ENCODE assay signal across 10 mouse cellular contexts in genomic region chr3:66650749-66651472, GRCm38 (mm10).
DNase-seq lines count a peak whose midpoint lies in the region; ATAC-seq lines count a peak whose summit lies in the region.
"Had no signal": no experiment of that assay in that cellular context is flagged by ENCODE, and none has a peak within 500 bp of the region (broad histone marks: within the 10 kb centered on the region; RNA-seq: fewer than 3 reads in every experiment).

No protein-coding gene starts in this region.

- H3K27ac ChIP-seq in hindbrain, embryonic 15.5 days (replicated peaks), result no peak overlapping the region
- no peak overlapping the region for H3K27ac ChIP-seq in hindbrain, embryonic 12.5 days
- no peak overlapping the region for H3K27ac ChIP-seq in midbrain, embryonic 12.5 days (replicated peaks)
- H3K27ac ChIP-seq: kidney, embryonic 15.5 days had no signal

- H3K4me1 ChIP-seq in hindbrain, embryonic 15.5 days (replicated peaks), result no peaks in the 10 kb centered on the region
- no peaks in the 10 kb centered on the region for H3K4me1 ChIP-seq in hindbrain, embryonic 12.5 days
- no peaks in the 10 kb centered on the region for H3K4me1 ChIP-seq in midbrain, embryonic 12.5 days

- no peaks in the 10 kb centered on the region for H3K9me3 ChIP-seq in hindbrain, embryonic 15.5 days
- H3K9me3 ChIP-seq in hindbrain, embryonic 12.5 days (replicated peaks), result no peaks in the 10 kb centered on the region
- 0 out of 2 replicates have a peak, but pooled peaks cover 2% of the 10 kb centered on the region for H3K9me3 ChIP-seq in midbrain, embryonic 12.5 days
- H3K9me3 ChIP-seq: kidney, embryonic 15.5 days had no signal

- no peak overlapping the region for H3K4me3 ChIP-seq in hindbrain, embryonic 15.5 days
- no peak overlapping the region for H3K4me3 ChIP-seq in hindbrain, embryonic 12.5 days
- no peak overlapping the region for H3K4me3 ChIP-seq in midbrain, embryonic 12.5 days
- H3K4me3 ChIP-seq: kidney, embryonic 15.5 days had no signal

- H3K9ac ChIP-seq in hindbrain, embryonic 15.5 days, result no peak overlapping the region
- H3K9ac ChIP-seq in hindbrain, embryonic 12.5 days, result no peak overlapping the region
- no peak overlapping the region for H3K9ac ChIP-seq in midbrain, embryonic 12.5 days (replicated peaks)
- H3K9ac ChIP-seq: kidney, embryonic 15.5 days had no signal

- 62% methylated on average over 16 of the region's 16 CpGs for WGBS in hindbrain, embryonic 15.5 days
- 65% methylated on average over 16 of the region's 16 CpGs for WGBS in hindbrain, embryonic 12.5 days
- 65% methylated on average over 16 of the region's 16 CpGs for WGBS in midbrain, embryonic 12.5 days

- no peaks in the 10 kb centered on the region for H3K36me3 ChIP-seq in hindbrain, embryonic 15.5 days
- H3K36me3 ChIP-seq in hindbrain, embryonic 12.5 days, result no peaks in the 10 kb centered on the region
- H3K36me3 ChIP-seq in midbrain, embryonic 12.5 days, result no peaks in the 10 kb centered on the region
- H3K36me3 ChIP-seq: kidney, embryonic 15.5 days had no signal

- ATAC-seq in hindbrain, embryonic 15.5 days (ENCODE audit: low FRiP score, low read depth), result peak; percentile 45; the same call in 1 of the 2 replicates
- ATAC-seq in hindbrain, embryonic 12.5 days (ENCODE audit: low FRiP score), result no peak
- ATAC-seq in midbrain, embryonic 12.5 days (ENCODE audit: low FRiP score, low read depth), result peak; percentile 52; the same call in 1 of the 2 replicates
- ATAC-seq: activated CD4-positive, CD25-positive, alpha-beta regulatory T cell, adult 4 months had no signal

- DNase-seq in cerebellum, adult 18-20 months, result peak; percentile 1 to 3
- DNase-seq in cerebellum, adult 9-11 months, result no peak
- peak; percentile 64 for DNase-seq in fat pad, adult 2 months (ENCODE audit: extremely low read depth, low read depth, low spot score)
- no peak for DNase-seq in kidney, postnatal 14 days
- no peak for DNase-seq in urinary bladder, postnatal 14 days (ENCODE audit: low spot score)

- peak overlapping the region; percentile 16; the same call in 1 of the 2 replicates for H3K4me2 ChIP-seq in hindbrain, embryonic 15.5 days
- no peak overlapping the region for H3K4me2 ChIP-seq in hindbrain, embryonic 12.5 days (replicated peaks)
- H3K4me2 ChIP-seq in midbrain, embryonic 12.5 days (replicated peaks), result no peak overlapping the region
- H3K4me2 ChIP-seq: kidney, embryonic 15.5 days had no signal

- H3K27me3 ChIP-seq in hindbrain, embryonic 15.5 days, result no peaks in the 10 kb centered on the region
- no peaks in the 10 kb centered on the region for H3K27me3 ChIP-seq in hindbrain, embryonic 12.5 days
- no peaks in the 10 kb centered on the region for H3K27me3 ChIP-seq in midbrain, embryonic 12.5 days
- H3K27me3 ChIP-seq: kidney, embryonic 15.5 days had no signal

Comparison
In these comparisons a context has a peak if more than half of its experiments do, and no peak if none do; other contexts are left out.
1. DNase-seq: peak in cerebellum, adult 18-20 months (2 of 2) and fat pad, adult 2 months (single experiment); none in cerebellum, adult 9-11 months (single experiment), kidney, postnatal 14 days (single experiment) and urinary bladder, postnatal 14 days (single experiment).